Mouse (Mus musculus) T-cell, adult 2 months (primary cell): ENCODE measurements at regions not wholly inside any gene's neighbourhood (a gene's known extent, or its start where the extent isn't known, plus 50 kb on each side); places are given as distances from the start of the nearest gene placed in this dataset.

Experiments used
- DNase-seq: peaks from one replicate; pipeline ENCODE4 v3.0.0; 2022; ENCODE audit warnings: low spot score

DNA sequence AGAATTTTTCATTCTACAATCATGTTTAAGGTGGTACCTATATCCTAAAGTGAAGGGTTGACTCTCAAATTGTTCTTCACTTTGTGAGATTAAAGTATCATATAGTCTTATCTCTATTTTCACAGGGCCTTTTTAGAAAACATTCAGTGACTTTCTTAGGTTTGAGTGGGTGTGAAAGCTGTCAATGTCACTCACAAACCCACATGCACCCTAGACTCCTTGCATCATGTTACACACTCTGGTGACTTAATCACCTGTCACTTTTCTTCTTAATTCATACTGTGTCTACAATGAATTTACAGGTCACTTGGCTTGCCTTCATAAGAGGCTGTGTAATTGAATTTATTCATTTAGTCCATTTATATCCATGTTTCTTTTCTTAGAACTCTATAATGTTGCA, 1026.8 kb upstream of the Alcam start:
- no peak for DNase-seq

GRCm38 (mm10) chr16:53439511-53439910, 985.6 kb upstream of the Alcam start:
- no peak for DNase-seq

DNA sequence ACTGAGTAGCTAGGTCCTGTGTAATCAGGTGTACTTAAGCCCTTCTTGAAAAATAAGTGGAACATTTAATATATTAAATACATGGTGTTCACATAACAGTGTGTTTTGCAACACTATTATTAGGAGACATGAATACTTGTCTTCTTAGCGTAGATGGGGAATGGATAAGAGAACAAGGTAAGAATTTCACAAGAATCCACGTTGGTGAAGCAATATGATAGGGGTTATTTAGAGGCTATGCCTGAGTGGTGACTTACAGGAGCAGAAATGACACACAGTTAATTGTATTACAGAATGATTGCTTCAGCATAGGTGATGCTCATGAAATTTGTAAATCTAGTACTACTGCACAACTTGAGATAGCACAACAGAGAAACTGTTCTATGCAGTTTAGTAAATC, 964.5 kb upstream of the Alcam start:
- no peak for DNase-seq

DNA sequence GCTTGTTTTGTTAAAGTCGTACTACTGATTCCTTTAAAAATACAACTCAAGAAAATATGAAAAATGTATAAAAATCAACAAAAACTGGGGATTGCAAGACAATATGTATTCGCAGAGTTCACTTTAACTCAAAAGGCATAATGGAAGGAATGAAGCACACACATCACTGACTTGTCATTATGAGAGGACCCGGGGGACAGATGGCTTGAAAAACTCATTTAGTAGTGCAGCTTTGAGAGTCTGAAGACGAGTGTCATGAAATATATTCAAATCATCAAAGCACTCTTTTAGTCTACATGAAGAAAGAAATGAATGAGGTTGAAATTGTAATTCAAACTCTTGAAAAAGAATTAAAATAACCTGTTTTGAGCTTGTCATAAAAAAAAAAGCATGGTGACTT, 931.3 kb upstream of the Alcam start:
- DNase-seq: no peak

GRCm38 (mm10) chr16:53342153-53342552, 888.3 kb upstream of the Alcam start:
- DNase-seq: no peak

GRCm38 (mm10) chr16:53326353-53326752, 872.5 kb upstream of the Alcam start:
- no peak for DNase-seq

GRCm38 (mm10) chr16:53292081-53292480, 838.2 kb upstream of the Alcam start:
- DNase-seq: no peak

GRCm38 (mm10) chr16:53282014-53282413, 828.1 kb upstream of the Alcam start:
- DNase-seq: no peak

DNA sequence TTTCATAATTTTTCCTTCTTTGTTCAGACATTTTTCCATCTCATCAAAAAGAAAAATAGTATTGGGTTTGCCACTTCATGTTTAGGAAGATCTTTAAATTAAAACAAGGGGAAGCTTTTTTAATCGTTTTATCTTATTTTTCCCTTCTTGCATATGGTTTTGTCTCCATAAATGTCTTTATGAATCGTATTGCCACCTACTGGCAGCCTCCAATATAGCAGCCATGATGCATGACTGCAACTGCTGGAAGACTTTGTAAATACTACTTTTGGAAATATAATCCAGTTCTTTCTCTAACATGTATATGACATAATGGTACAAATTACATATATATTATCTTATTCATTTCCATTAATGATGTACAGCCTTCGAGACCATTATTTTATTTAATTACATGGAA, 812.2 kb upstream of the Alcam start:
- DNase-seq: peak; percentile 6

DNA sequence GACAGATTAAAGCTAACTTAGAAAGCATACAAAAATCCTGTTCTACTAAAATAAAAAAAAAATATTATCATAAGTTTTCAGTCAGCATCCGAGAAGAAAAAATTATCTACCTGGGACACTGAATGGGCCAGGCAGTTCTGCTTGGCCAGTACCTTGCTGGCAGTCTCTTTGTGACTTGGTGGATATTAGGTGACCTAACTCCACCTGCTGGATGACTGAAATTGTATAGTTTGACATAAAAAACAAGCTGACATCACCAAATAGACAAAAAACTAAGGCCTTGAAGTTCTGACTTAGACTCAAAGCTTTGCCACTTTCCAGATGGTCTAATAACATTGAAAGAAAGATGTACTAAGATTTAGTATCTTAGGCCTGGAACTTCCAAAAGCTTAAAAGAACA, 791.5 kb upstream of the Alcam start:
- no peak for DNase-seq

- DNase-seq: no peak
Observed at GRCm38 (mm10) chr16:53242126-53242537, 788.3 kb upstream of the Alcam start.

- no peak for DNase-seq
Observed at GRCm38 (mm10) chr16:53218886-53219285, 765.0 kb upstream of the Alcam start.

GRCm38 (mm10) chr16:53201449-53201848, 747.6 kb upstream of the Alcam start:
- no peak for DNase-seq

GRCm38 (mm10) chr16:53186444-53186843, 732.6 kb upstream of the Alcam start:
- no peak for DNase-seq

GRCm38 (mm10) chr16:53156352-53156751, 702.5 kb upstream of the Alcam start:
- DNase-seq: no peak

DNA sequence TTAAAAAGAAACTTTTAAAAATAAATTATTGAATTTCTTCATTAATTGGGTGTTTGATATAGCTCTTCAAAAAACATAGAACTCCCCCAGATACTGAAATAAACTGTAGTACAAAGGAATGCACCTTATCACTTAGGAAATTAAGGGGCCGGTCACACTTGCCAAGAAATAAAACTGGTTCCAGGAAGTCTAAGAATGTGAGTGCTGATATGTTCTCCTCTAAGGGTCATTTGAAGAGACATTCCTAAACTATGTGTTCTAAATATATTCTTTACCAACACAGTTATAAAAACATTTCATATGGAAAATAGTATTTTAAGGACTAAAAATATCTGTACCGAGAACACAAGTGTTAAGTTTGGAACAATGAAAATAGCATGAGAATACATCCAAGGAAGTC, 676.8 kb upstream of the Alcam start:
- DNase-seq: no peak

DNA sequence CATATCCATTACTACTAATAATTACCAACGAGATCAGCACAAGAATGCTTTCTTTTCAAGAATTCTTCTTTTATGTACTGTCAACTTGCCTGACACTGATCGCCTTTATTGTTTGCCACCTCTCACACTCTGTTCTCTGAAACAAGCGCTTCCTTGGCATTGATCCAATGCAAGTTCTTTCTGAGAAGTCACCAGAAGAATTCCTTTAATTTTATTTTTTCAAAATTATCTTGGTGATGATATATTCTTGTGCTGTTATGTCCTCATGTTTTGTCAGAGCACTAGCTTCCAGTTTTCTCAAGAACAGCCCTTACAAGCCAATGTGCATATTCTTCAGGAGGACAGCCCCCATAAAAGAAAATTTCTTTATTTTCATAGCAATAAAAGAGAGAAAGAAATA, 654.9 kb upstream of the Alcam start:
- no peak for DNase-seq

DNA sequence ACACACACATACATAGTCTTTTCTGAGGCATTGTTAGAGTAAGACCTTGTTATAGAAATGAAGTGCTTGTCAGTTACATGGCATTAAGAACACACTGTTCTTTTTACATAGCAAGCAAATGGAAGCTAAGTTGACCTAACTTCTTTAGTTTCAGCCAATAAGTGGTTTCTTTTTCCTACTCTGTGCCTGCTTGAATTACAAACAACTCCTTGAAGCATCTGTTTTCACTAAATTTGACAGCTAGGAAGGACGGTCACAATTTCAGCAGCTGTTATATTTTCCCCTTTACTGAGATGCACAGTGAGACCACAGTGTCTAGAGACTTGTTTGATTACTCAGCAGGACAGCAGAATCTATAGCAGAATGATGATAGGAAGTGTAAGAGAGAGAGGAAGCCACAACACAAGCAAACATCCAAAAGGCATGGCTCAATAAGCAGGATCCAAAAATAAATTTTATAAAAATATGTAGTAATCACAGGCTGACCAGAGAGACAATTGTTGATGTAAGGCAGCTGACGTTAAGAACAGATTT, 641.6 kb upstream of the Alcam start:
- DNase-seq: no peak

- DNase-seq: no peak
Observed at GRCm38 (mm10) chr16:53073856-53074568, 620.1 kb upstream of the Alcam start.

GRCm38 (mm10) chr16:53071887-53072682, 618.2 kb upstream of the Alcam start:
- DNase-seq: no peak

DNA sequence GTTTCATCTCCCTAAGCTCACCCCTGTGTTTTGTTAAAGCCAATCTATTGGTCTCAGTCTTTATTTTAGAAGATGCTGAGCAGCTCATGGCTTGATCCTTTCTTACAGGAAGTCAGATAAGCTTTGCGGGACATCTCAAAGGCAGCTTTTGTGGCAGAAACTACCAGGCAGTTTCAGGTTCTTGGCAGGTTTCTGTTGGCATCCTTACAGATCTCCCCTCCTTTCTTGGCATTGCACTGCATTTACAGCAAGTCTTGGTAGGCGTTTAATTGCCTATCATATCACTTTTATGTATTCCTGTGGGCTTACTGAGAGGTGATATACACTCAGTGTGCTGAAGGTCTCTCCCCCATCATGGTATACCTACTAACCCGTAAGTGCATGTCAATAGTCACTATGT, 610.3 kb upstream of the Alcam start:
- no peak for DNase-seq

GRCm38 (mm10) chr16:53063061-53063460, 609.2 kb upstream of the Alcam start:
- no peak for DNase-seq

DNA sequence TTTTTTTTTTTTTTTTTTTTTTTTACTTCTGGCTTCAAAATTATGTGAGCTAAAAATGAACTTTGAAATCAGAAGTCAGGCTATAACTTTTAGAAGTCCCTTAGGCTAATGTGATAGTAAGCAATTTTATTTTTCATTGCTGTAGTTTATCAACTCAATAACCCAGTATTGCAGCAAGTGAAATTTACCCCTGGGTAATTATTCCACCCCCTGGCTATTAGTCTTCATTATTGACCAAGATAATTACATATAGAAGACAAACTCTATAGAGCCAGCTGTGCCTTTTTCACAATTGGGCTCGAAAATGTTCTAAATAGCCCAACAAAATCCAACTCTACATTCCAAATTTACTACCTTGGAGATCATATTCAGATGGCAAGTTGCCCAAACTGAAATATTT, 572.2 kb upstream of the Alcam start:
- no peak for DNase-seq
